Comparison of ENCODE assay signal across 9 mouse cellular contexts in the genomic region with DNA sequence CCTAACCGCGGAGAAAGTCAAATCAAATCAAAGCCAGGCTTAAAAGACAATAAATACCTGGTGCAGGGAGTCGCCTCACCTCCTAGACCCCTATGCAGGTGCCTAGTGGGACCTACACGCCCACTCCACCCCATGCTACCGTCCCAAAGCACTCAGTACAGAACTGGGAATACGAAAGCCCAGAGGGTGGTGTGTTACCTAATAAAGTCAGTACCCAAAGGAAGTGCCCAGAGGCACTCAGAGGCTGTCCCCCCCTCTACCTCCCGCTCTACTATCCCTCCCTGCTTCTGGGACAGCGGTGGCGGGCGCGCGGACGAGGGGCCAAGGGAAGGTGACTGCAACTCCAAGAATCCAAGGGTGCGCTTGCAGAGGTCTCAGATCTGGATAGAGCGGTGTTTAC. TPM values are rescaled to one million over a fixed set of nuclear protein-coding genes. Genes with fewer than 3 reads are reported as not detected.
DNase-seq lines count a peak whose midpoint lies in the region; ATAC-seq and TF ChIP-seq lines count a peak whose summit lies in the region.
"Had no signal": no experiment of that assay in that cellular context is flagged by ENCODE, and none has a peak within 500 bp of the region (broad histone marks: within the 10 kb centered on the region; RNA-seq: fewer than 3 reads in every experiment).

No protein-coding gene starts in this region.

- H3K9ac ChIP-seq in embryonic facial prominence, embryonic 13.5 days: peak overlapping the region; percentile 61
- no peak overlapping the region for H3K9ac ChIP-seq in intestine, embryonic 14.5 days (ENCODE audit: low read length)
- H3K9ac ChIP-seq in midbrain, embryonic 14.5 days (replicated peaks; ENCODE audit: low read length): no peak overlapping the region

- WGBS in kidney, adult 2 months: 5% methylated on average over 15 of the region's 15 CpGs
- WGBS in embryonic facial prominence, embryonic 13.5 days: 1% methylated on average over 15 of the region's 15 CpGs
- 4% methylated on average over 15 of the region's 15 CpGs for WGBS in intestine, embryonic 14.5 days
- WGBS in midbrain, embryonic 14.5 days: 2% methylated on average over 15 of the region's 15 CpGs

- no peak for DNase-seq in kidney, adult 2 months
- no peak for DNase-seq in kidney, postnatal 10 days
- DNase-seq in intestine, embryonic 14.5 days (ENCODE audit: low spot score): peak; percentile 56
- no peak for DNase-seq in midbrain, embryonic 14.5 days
- DNase-seq in left cerebral cortex, postnatal 25 days (ENCODE audit: low spot score in 2 of 2): no peak
- DNase-seq in gastrocnemius, postnatal 14 days: no peak
- DNase-seq in layer of hippocampus, postnatal 25 days (ENCODE audit: extremely low spot score in 1 of 2, low spot score in 1 of 2): no peak

- peak overlapping the region; percentile 96 for H3K4me2 ChIP-seq in embryonic facial prominence, embryonic 13.5 days
- H3K4me2 ChIP-seq in intestine, embryonic 14.5 days (ENCODE audit: low read length): peak overlapping the region; percentile 97
- peak overlapping the region; percentile 93 for H3K4me2 ChIP-seq in midbrain, embryonic 14.5 days (ENCODE audit: low read length)

- peaks cover 1% of the 10 kb centered on the region; the same call in 1 of the 2 replicates for H3K27me3 ChIP-seq in kidney, adult 2 months (replicated peaks; ENCODE audit: control insufficient read depth, insufficient read depth, low read length)
- H3K27me3 ChIP-seq in embryonic facial prominence, embryonic 13.5 days: peaks cover 27% of the 10 kb centered on the region
- H3K27me3 ChIP-seq in intestine, embryonic 14.5 days (replicated peaks; ENCODE audit: control insufficient read depth, insufficient read depth, low read length): peaks cover 52% of the 10 kb centered on the region
- peaks cover 31% of the 10 kb centered on the region for H3K27me3 ChIP-seq in midbrain, embryonic 14.5 days (ENCODE audit: control insufficient read depth, insufficient read depth, low read length)

- no peak for TF ChIP-seq POLR2A in kidney, adult 2 months (IDR thresholded peaks at IDR 0.05; ENCODE audit: low read depth, low read length)

- H3K9me3 ChIP-seq in embryonic facial prominence, embryonic 13.5 days: no peaks in the 10 kb centered on the region
- 0 out of 2 replicates have a peak, but pooled peaks cover 2% of the 10 kb centered on the region for H3K9me3 ChIP-seq in intestine, embryonic 14.5 days (ENCODE audit: control insufficient read depth, low read length)
- no peaks in the 10 kb centered on the region for H3K9me3 ChIP-seq in midbrain, embryonic 14.5 days (ENCODE audit: control insufficient read depth, low read length)

- peak overlapping the region; percentile 40 for H3K4me3 ChIP-seq in kidney, adult 2 months (ENCODE audit: insufficient read depth, low read depth, low read length)
- peak overlapping the region; percentile 71 for H3K4me3 ChIP-seq in embryonic facial prominence, embryonic 13.5 days
- H3K4me3 ChIP-seq in intestine, embryonic 14.5 days (ENCODE audit: low read depth, low read length): peak overlapping the region; percentile 53
- peak overlapping the region; percentile 49 for H3K4me3 ChIP-seq in midbrain, embryonic 14.5 days (replicated peaks; ENCODE audit: low read depth, low read length)

- intact Hi-C loops in left cerebral cortex, postnatal 25 days (cut with DNase I): loop anchor here (2.0 kb wide), 1 partner anchor 131 kb away; the partner anchor contains the start of gene Arhgef16
- intact Hi-C loops in gastrocnemius, postnatal 14 days (cut with DNase I; ENCODE audit: low total_unique reads): loop anchor here (5.0 kb wide), 1 partner anchor 102 kb away; no protein-coding TSS in a partner anchor

- H3K36me3 ChIP-seq in kidney, adult 2 months (ENCODE audit: control insufficient read depth, insufficient read depth, low read length): no peaks in the 10 kb centered on the region
- no peaks in the 10 kb centered on the region for H3K36me3 ChIP-seq in embryonic facial prominence, embryonic 13.5 days
- no peaks in the 10 kb centered on the region for H3K36me3 ChIP-seq in intestine, embryonic 14.5 days (ENCODE audit: control insufficient read depth, insufficient read depth, low read length)
- H3K36me3 ChIP-seq in midbrain, embryonic 14.5 days (ENCODE audit: control insufficient read depth, insufficient read depth, low read length): no peaks in the 10 kb centered on the region

- TF ChIP-seq CTCF in kidney, adult 2 months (conservative IDR thresholded peaks at IDR 0.05; ENCODE audit: insufficient read depth, insufficient read length, low read depth, low read length): no peak

- no peak overlapping the region for H3K27ac ChIP-seq in kidney, adult 2 months (ENCODE audit: insufficient read depth, low read depth, low read length)
- no peak overlapping the region for H3K27ac ChIP-seq in embryonic facial prominence, embryonic 13.5 days
- no peak overlapping the region for H3K27ac ChIP-seq in intestine, embryonic 14.5 days (ENCODE audit: low read depth)
- no peak overlapping the region for H3K27ac ChIP-seq in midbrain, embryonic 14.5 days (replicated peaks; ENCODE audit: low read depth, low read length)

- H3K4me1 ChIP-seq in kidney, adult 2 months (ENCODE audit: control insufficient read depth, insufficient read depth, low read length): no peaks in the 10 kb centered on the region
- H3K4me1 ChIP-seq in embryonic facial prominence, embryonic 13.5 days: peaks cover 46% of the 10 kb centered on the region
- peaks cover 6% of the 10 kb centered on the region; the same call in 1 of the 2 replicates for H3K4me1 ChIP-seq in intestine, embryonic 14.5 days (replicated peaks; ENCODE audit: control insufficient read depth, insufficient read depth, low read length)
- H3K4me1 ChIP-seq in midbrain, embryonic 14.5 days (ENCODE audit: control insufficient read depth, insufficient read depth, low read length): peaks cover 13% of the 10 kb centered on the region

- no peak for ATAC-seq in embryonic facial prominence, embryonic 13.5 days (ENCODE audit: insufficient number of reproducible peaks, insufficient read depth, low FRiP score, low TSS enrichment, low read depth)
- peak; percentile 16; the same call in 1 of the 2 replicates for ATAC-seq in intestine, embryonic 14.5 days (replicated peaks; ENCODE audit: low FRiP score, low TSS enrichment, low read depth)
- peak; percentile 9; the same call in 1 of the 2 replicates for ATAC-seq in midbrain, embryonic 14.5 days (ENCODE audit: low FRiP score, low TSS enrichment)

RNA-seq across cellular contexts. Expression of gene Megf6, which starts 0.5 kb away (rescaled TPM):
- 0.55 and 1.2 TPM in 2 replicates for polyA plus RNA-seq in kidney, adult 2 months (2012; rRNA removed)
- polyA plus RNA-seq in embryonic facial prominence, embryonic 13.5 days (2015; fragmentation: Nextera tagmentation; extraction: Ambion mirVana): 99.7 and 104 TPM in 2 replicates
- polyA plus RNA-seq in intestine, embryonic 14.5 days (2014; fragmentation: Nextera tagmentation; extraction: Ambion mirVana): 16.1 and 17.1 TPM in 2 replicates
- 6.9 and 8.4 TPM in 2 replicates for polyA plus RNA-seq in midbrain, embryonic 14.5 days (2014; fragmentation: Nextera tagmentation; extraction: Ambion mirVana)
- 1 to 10 TPM; 3.6 to 5.8 TPM for total RNA-seq in left cerebral cortex, postnatal 25 days (2021)
- total RNA-seq in gastrocnemius, postnatal 14 days (2021): 1 to 10 TPM; 2.9 to 3.4 TPM
- 1 to 10 TPM; 4.9 to 5.6 TPM for total RNA-seq in layer of hippocampus, postnatal 25 days (2021)
- total RNA-seq: neutrophil, adult 5-6 weeks had no signal

RNA-seq across cellular contexts. Expression of gene Tprgl, which starts 9.6 kb away (rescaled TPM):
- 173 and 177 TPM in 2 replicates for polyA plus RNA-seq in kidney, adult 2 months (2012; rRNA removed)
- 129 and 140 TPM in 2 replicates for polyA plus RNA-seq in embryonic facial prominence, embryonic 13.5 days (2015; fragmentation: Nextera tagmentation; extraction: Ambion mirVana)
- 125 and 133 TPM in 2 replicates for polyA plus RNA-seq in intestine, embryonic 14.5 days (2014; fragmentation: Nextera tagmentation; extraction: Ambion mirVana)
- polyA plus RNA-seq in midbrain, embryonic 14.5 days (2014; fragmentation: Nextera tagmentation; extraction: Ambion mirVana): 203 and 208 TPM in 2 replicates
- total RNA-seq in left cerebral cortex, postnatal 25 days (2021): 100 to 1,000 TPM; 151 to 153 TPM
- 10 to 100 TPM; 81.7 to 84.5 TPM for total RNA-seq in gastrocnemius, postnatal 14 days (2021)
- 100 to 1,000 TPM; 170 to 189 TPM for total RNA-seq in layer of hippocampus, postnatal 25 days (2021)

RNA-seq across cellular contexts. Expression of gene Wrap73, which starts 27.8 kb away (rescaled TPM):
- polyA plus RNA-seq in kidney, adult 2 months (2012; rRNA removed): 18.4 and 18.7 TPM in 2 replicates
- 44.1 and 44.9 TPM in 2 replicates for polyA plus RNA-seq in embryonic facial prominence, embryonic 13.5 days (2015; fragmentation: Nextera tagmentation; extraction: Ambion mirVana)
- polyA plus RNA-seq in intestine, embryonic 14.5 days (2014; fragmentation: Nextera tagmentation; extraction: Ambion mirVana): 32.7 and 37.4 TPM in 2 replicates
- polyA plus RNA-seq in midbrain, embryonic 14.5 days (2014; fragmentation: Nextera tagmentation; extraction: Ambion mirVana): 43.2 and 45.6 TPM in 2 replicates
- total RNA-seq in left cerebral cortex, postnatal 25 days (2021): 10 to 100 TPM; 30.7 to 34.8 TPM
- 1 to 10 TPM; 7.7 to 8.8 TPM for total RNA-seq in gastrocnemius, postnatal 14 days (2021)
- 10 to 100 TPM; 30.5 to 36.0 TPM for total RNA-seq in layer of hippocampus, postnatal 25 days (2021)

RNA-seq across cellular contexts. Expression of gene Trp73, which starts 30.0 kb away (rescaled TPM):
- 0.03 TPM in 2 replicates for polyA plus RNA-seq in kidney, adult 2 months (2012; rRNA removed)
- polyA plus RNA-seq in embryonic facial prominence, embryonic 13.5 days (2015; fragmentation: Nextera tagmentation; extraction: Ambion mirVana): 4.5 and 5.7 TPM in 2 replicates
- polyA plus RNA-seq in intestine, embryonic 14.5 days (2014; fragmentation: Nextera tagmentation; extraction: Ambion mirVana): 0.19 and 0.20 TPM in 2 replicates
- 0.20 and 0.59 TPM in 2 replicates for polyA plus RNA-seq in midbrain, embryonic 14.5 days (2014; fragmentation: Nextera tagmentation; extraction: Ambion mirVana)
- under 1 TPM; 0.30 to 0.50 TPM for total RNA-seq in left cerebral cortex, postnatal 25 days (2021)
- total RNA-seq in gastrocnemius, postnatal 14 days (2021): under 1 TPM in 1 of 2 experiments, not detected in 1; 0.10 TPM
- total RNA-seq in layer of hippocampus, postnatal 25 days (2021): 1 to 10 TPM; 2.4 to 3.1 TPM
- total RNA-seq: neutrophil, adult 5-6 weeks had no signal
